Mouse (Mus musculus) liver, embryonic 14.5 days (tissue): ENCODE measurements at regions not wholly inside any gene's neighbourhood (a gene's known extent, or its start where the extent isn't known, plus 50 kb on each side); places are given as distances from the start of the nearest gene placed in this dataset.

Experiments
- ATAC-seq: fragments of 200-750 bp; cut with Nextera tagmentation; 2 replicates; pipeline ENCODE4 v1.8.0; 2017; ENCODE audit warnings: moderate number of reproducible peaks, mild to moderate bottlenecking, moderate library complexity; ENCODE audit not compliant: insufficient read depth
- DNase-seq, 3 experiments: peaks; one replicate each; pipeline ENCODE4 v3.0.0-alpha.2; 2012 to 2013; ENCODE audit warnings: low read depth in 3 of 3, low spot score in 3 of 3
- H3K27ac ChIP-seq: fragments of 300-500 bp; sonication (generic); 2 replicates; pipeline ENCODE4 v1.5.1; 2014; ENCODE audit warnings: moderate library complexity, mild to moderate bottlenecking, control low read depth, inconsistent platforms
- H3K27me3 ChIP-seq: fragments of 300-500 bp; sonication (generic); 2 replicates; pipeline ENCODE4 v1.6.1; 2014; ENCODE audit warnings: mild to moderate bottlenecking, low read length, moderate library complexity; ENCODE audit not compliant: control insufficient read depth, insufficient read depth
- H3K36me3 ChIP-seq: fragments of 300-500 bp; sonication (generic); replicated peaks from 2 replicates; pipeline ENCODE4 v1.6.1; 2014; ENCODE audit warnings: low read depth; ENCODE audit not compliant: control insufficient read depth, insufficient read depth
- H3K4me1 ChIP-seq, 2 experiments: fragments of 200-500 bp in 1 of 2; fragments of 300-500 bp in 1 of 2; sonication (generic) in 1 of 2; replicated peaks; 2 replicates each; pipeline ENCODE4 v1.6.1; 2012 to 2014; ENCODE audit warnings: antibody characterized with exemption in 1 of 2, inconsistent platforms in 1 of 2, low read length in 1 of 2; ENCODE audit not compliant: control insufficient read depth in 2 of 2, insufficient read depth in 2 of 2
- H3K4me2 ChIP-seq: fragments of 300-500 bp; sonication (generic); 2 replicates; pipeline ENCODE4 v1.6.1; 2014; ENCODE audit warnings: low read depth, mild to moderate bottlenecking, control low read depth, moderate library complexity
- H3K4me3 ChIP-seq, 2 experiments: fragments of 200-500 bp in 1 of 2; fragments of 300-500 bp in 1 of 2; sonication (generic) in 1 of 2; 2 replicates each; pipeline ENCODE4 v1.5.1; 2012 to 2014; ENCODE audit warnings: low read depth in 2 of 2, low read length in 2 of 2, mild to moderate bottlenecking in 2 of 2, control low read depth in 1 of 2, inconsistent platforms in 1 of 2, moderate library complexity in 1 of 2; ENCODE audit not compliant: insufficient read depth in 1 of 2
- H3K9ac ChIP-seq: fragments of 300-500 bp; sonication (generic); replicated peaks from 2 replicates; pipeline ENCODE4 v1.6.1; 2014; ENCODE audit warnings: mild to moderate bottlenecking, control low read depth, moderate library complexity
- H3K9me3 ChIP-seq: fragments of 300-500 bp; sonication (generic); 2 replicates; pipeline ENCODE4 v1.6.1; 2016; ENCODE audit warnings: low read length, mixed read lengths; ENCODE audit not compliant: control insufficient read depth
- CTCF ChIP-seq: IDR thresholded peaks from 2 replicates; pipeline ENCODE4 v1.5.1; 2016; ENCODE audit warnings: antibody characterized with exemption, low read depth, control low read depth
- EP300 ChIP-seq: IDR thresholded peaks from 2 replicates; pipeline ENCODE4 v1.6.1; 2016; ENCODE audit warnings: antibody characterized with exemption, low read depth
- WGBS: fragments of 180-500 bp; shearing (Covaris S2); extraction: QIAGEN DNeasy Blood & Tissue Kit; methylation state at CpG from one replicate; pipeline ENCODE4 v1.1.7; 2014; ENCODE audit not compliant: insufficient replicate concordance; 5-methylcytosine and 5-hydroxymethylcytosine counted together

DNA sequence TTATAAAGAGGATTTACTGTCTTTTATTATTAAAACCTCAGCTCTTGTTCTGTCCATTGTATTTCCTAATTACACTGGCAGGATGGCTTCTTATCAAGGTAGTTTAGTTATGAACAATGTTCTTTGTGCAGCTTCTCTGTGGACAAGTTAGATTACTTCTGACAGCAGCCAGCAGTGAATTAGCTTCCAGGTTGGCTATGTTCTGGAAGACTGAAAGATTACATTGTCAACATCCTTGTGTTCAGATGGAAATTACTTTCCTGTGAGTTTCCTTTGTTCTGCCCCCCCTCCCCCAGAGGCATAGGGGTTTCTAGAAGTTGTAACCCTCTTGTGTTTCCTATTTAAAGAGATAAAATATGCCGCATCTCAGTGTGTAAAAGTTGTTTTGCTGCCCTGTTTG is 846.1 kb downstream of the Car8 start:
- DNase-seq (no peak), ATAC-seq (no peak)
- no peaks in the 10 kb centered on the region for H3K27me3 ChIP-seq
- no peak overlapping the region for H3K27ac ChIP-seq
- H3K4me1 ChIP-seq: no peaks in the 10 kb centered on the region
- H3K9ac ChIP-seq: no peak overlapping the region
- TF ChIP-seq CTCF (no peak), EP300 (no peak)
- 36% methylated on average over 1 of the region's 1 CpGs for WGBS
- no peak overlapping the region for H3K4me3 ChIP-seq
- H3K4me2 ChIP-seq: no peak overlapping the region
- H3K9me3 ChIP-seq: no peaks in the 10 kb centered on the region
- no peaks in the 10 kb centered on the region for H3K36me3 ChIP-seq

DNA sequence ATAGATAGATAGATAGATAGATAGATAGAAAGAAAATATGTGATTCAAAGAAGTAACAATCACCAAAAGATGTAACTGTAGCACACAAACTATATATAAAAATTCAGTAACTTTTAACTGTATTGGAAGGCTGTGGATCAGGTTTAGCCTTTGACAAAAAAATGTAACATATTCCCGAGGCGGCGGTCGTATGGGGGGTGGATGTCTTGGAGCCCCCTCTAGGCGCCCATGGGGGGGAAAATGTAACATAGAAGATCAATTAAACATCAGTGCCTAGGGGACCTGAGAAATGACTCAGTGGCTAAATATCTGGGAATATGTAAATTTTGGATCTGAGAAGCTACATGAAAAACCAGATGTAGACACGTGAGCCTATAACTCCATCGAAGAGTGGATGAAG is 847.2 kb downstream of the Car8 start:
- DNase-seq: peak in 1 of 3 experiments; percentile 12
- no peak overlapping the region for H3K4me3 ChIP-seq
- WGBS: 60% methylated on average over 7 of the region's 7 CpGs

DNA sequence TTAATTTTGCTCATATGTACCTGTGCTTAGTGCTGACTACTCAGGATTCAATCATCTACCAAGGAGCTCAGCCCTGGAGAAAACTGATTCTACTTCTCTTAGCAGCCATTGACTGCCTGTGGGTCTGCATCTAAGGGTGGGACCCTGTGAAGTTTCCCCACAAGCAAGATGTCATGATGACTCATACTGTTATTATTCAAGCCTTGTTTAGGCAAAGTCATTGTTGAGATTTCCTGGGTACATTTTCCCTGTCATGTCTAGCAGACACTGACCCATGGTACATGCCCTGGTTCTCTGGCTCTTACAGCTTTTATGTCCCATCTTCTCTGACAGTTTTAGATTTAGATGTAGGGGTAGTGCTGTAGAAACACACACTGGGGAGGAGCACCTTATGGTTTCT is 853.8 kb downstream of the Car8 start:
- Histone ChIP-seq H3K4me2 (no peak overlapping the region), H3K9me3 (no peaks in the 10 kb centered on the region), H3K27me3 (no peaks in the 10 kb centered on the region), H3K4me1 (no peaks in the 10 kb centered on the region), H3K4me3 (no peak overlapping the region), H3K36me3 (no peaks in the 10 kb centered on the region), H3K9ac (no peak overlapping the region), H3K27ac (no peak overlapping the region)
- DNase-seq (no peak), ATAC-seq (no peak)
- TF ChIP-seq CTCF: no peak
- TF ChIP-seq EP300: no peak

More for the DNA sequence above, 847.2 kb downstream of the Car8 start:
- Histone ChIP-seq H3K4me2 (no peak overlapping the region), H3K36me3 (no peaks in the 10 kb centered on the region), H3K27ac (no peak overlapping the region), H3K9ac (no peak overlapping the region), H3K4me1 (no peaks in the 10 kb centered on the region), H3K27me3 (no peaks in the 10 kb centered on the region), H3K9me3 (no peaks in the 10 kb centered on the region)
- TF ChIP-seq EP300 (no peak), CTCF (no peak)
- no peak for ATAC-seq

DNA sequence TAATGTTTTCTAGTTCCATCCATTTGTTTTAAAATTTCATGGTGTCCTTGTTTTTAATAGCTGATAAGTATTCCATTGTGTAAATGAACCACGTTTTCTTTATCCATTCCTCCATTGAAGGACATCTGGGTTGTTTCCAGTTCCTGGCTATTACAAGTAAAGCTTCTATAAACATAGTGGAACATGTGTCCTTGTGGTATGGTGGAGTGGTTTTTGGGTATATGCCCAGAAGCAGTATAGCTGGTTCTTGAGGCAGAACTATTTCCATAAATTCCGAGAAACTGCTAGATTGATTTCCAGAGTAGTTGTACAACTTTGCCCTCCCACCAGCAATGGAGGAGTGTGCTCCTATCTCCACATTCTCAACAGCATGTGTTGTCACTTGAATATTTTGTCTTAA is 858.8 kb downstream of the Car8 start:
- H3K9me3 ChIP-seq: no peaks in the 10 kb centered on the region
- no peaks in the 10 kb centered on the region for H3K4me1 ChIP-seq
- H3K4me2 ChIP-seq: no peak overlapping the region
- H3K27me3 ChIP-seq: no peaks in the 10 kb centered on the region
- no peak overlapping the region for H3K27ac ChIP-seq
- H3K36me3 ChIP-seq: no peaks in the 10 kb centered on the region
- TF ChIP-seq EP300: no peak
- TF ChIP-seq CTCF: no peak
- ATAC-seq (no peak), DNase-seq (no peak)
- H3K4me3 ChIP-seq: no peak overlapping the region
- WGBS: 42% methylated on average over 2 of the region's 2 CpGs
- H3K9ac ChIP-seq: no peak overlapping the region

DNA sequence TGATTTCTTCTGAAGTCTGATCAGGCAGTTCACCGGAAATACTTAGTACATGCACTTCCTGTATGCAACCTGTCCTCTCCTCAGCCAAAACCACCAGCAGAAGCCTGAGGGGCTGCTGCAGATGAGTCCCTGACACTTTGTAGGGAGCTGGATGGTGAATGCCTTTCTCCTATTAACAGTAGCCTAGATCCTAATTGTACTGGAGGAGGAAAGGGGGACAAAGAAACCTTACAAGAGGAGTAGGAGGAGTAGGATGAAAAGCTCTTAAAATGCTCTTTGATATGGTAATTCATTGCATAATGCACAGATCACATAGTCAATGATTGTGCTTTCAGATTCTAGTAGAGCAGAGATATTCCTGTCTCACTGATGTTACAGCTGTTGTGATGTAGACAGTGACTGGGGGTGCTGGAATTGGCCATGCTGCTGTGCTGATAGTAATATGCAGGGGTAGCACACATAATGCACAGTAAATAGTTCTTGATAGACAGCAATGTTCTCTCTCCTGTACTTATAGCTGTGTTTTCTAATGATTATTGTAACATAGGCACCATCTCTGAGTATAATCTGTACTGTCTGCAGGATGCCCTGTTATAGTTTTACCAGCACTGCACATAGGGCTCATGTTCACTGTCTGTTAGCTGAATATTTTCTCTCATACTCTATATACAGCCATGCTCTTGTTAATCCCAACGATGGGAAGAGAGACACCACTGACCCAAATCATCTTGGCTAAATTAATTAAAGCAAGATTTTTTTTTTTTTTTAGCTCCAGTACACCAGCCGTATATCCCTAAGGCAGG is 874.4 kb downstream of the Car8 start:
- H3K27me3 ChIP-seq: no peaks in the 10 kb centered on the region

More for the DNA sequence above, 874.4 kb downstream of the Car8 start:
- ATAC-seq (no peak), DNase-seq (no peak)
- no peak for TF ChIP-seq EP300
- TF ChIP-seq CTCF: no peak
- no peak overlapping the region for H3K9ac ChIP-seq
- no peak overlapping the region for H3K4me2 ChIP-seq
- H3K9me3 ChIP-seq: no peaks in the 10 kb centered on the region
- no peaks in the 10 kb centered on the region for H3K36me3 ChIP-seq
- H3K4me3 ChIP-seq: no peak overlapping the region
- H3K27ac ChIP-seq: no peak overlapping the region
- 44% methylated on average over 3 of the region's 3 CpGs for WGBS
- no peaks in the 10 kb centered on the region for H3K4me1 ChIP-seq
